Mouse (Mus musculus) liver, embryonic 13.5 days (tissue): ENCODE data around the gene Gpatch2l. TPM values are rescaled to one million over a fixed set of nuclear protein-coding genes. Genes with fewer than 3 reads are reported as not detected.

ENCODE experiments used
- ATAC-seq: fragments of 200-750 bp; cut with Nextera tagmentation; 2 replicates; pipeline ENCODE4 v1.8.0; 2017; ENCODE audit warnings: low read depth, mild to moderate bottlenecking, moderate number of reproducible peaks, moderate library complexity
- DNase-seq: peaks from one replicate; pipeline ENCODE4 v3.0.0; 2022
- H3K27ac ChIP-seq: fragments of 300-500 bp; sonication (generic); 2 replicates; pipeline ENCODE4 v1.5.1; 2015; ENCODE audit warnings: moderate library complexity, mild to moderate bottlenecking, inconsistent platforms
- H3K27me3 ChIP-seq: fragments of 300-500 bp; sonication (generic); 2 replicates; pipeline ENCODE4 v1.6.1; 2015; ENCODE audit warnings: mild to moderate bottlenecking, inconsistent platforms
- H3K36me3 ChIP-seq: fragments of 300-500 bp; sonication (generic); 2 replicates; pipeline ENCODE4 v1.6.1; 2015; ENCODE audit warnings: mild to moderate bottlenecking, inconsistent platforms
- H3K4me1 ChIP-seq: fragments of 300-500 bp; sonication (generic); replicated peaks from 2 replicates; pipeline ENCODE4 v1.6.1; 2015; ENCODE audit warnings: inconsistent platforms
- H3K4me2 ChIP-seq: fragments of 300-500 bp; sonication (generic); 2 replicates; pipeline ENCODE4 v1.6.1; 2015; ENCODE audit warnings: inconsistent platforms, mild to moderate bottlenecking, moderate library complexity
- H3K4me3 ChIP-seq: fragments of 300-500 bp; sonication (generic); replicated peaks from 2 replicates; pipeline ENCODE4 v1.5.1; 2015; ENCODE audit warnings: mild to moderate bottlenecking, inconsistent platforms
- H3K9ac ChIP-seq: fragments of 300-500 bp; sonication (generic); 2 replicates; pipeline ENCODE4 v1.6.1; 2015; ENCODE audit warnings: mild to moderate bottlenecking, inconsistent platforms
- H3K9me3 ChIP-seq: fragments of 300-500 bp; sonication (generic); replicated peaks from 2 replicates; pipeline ENCODE4 v1.6.1; 2016; ENCODE audit warnings: inconsistent platforms
- WGBS: fragments of 180-500 bp; shearing (Covaris S2); methylation state at CpG from one replicate; pipeline ENCODE4 v1.1.7; 2015; ENCODE audit not compliant: insufficient replicate concordance; 5-methylcytosine and 5-hydroxymethylcytosine counted together
- polyA plus RNA-seq: library from polyadenylated mRNA; unstranded; fragments of >200 nt; fragmentation: Nextera tagmentation; extraction: Ambion mirVana; gene quantifications from 2 replicates; pipeline ENCODE4 v1.2.1, GENCODE M21; 2015

Gpatch2l gene
- polyA plus RNA-seq, 1 experiment from 2014 or later: 5.6 TPM

- H3K4me3 ChIP-seq: no peak overlapping the region
- H3K27ac ChIP-seq: no peak overlapping the region
- H3K9ac ChIP-seq: no peak overlapping the region
- H3K27me3 ChIP-seq: no peaks in the 10 kb centered on the region
- H3K4me2 ChIP-seq: no peak overlapping the region
- 81% methylated on average over 10 of the region's 10 CpGs for WGBS
- H3K36me3 ChIP-seq: peaks cover 33% of the 10 kb centered on the region
- DNase-seq: no peak
- H3K4me1 ChIP-seq: no peaks in the 10 kb centered on the region
- no peak for ATAC-seq
- no peaks in the 10 kb centered on the region for H3K9me3 ChIP-seq
These were observed 38.3 kb downstream of the Gpatch2l start for GRCm38 (mm10) chr12:86280000-86280399.

GRCm38 (mm10) chr12:86285704-86286103 lies 44.0 kb downstream of the Gpatch2l start:
- Histone ChIP-seq H3K27me3 (no peaks in the 10 kb centered on the region), H3K36me3 (peaks cover 54% of the 10 kb centered on the region), H3K4me1 (no peaks in the 10 kb centered on the region), H3K4me2 (no peak overlapping the region), H3K9me3 (no peaks in the 10 kb centered on the region), H3K27ac (no peak overlapping the region), H3K9ac (no peak overlapping the region), H3K4me3 (no peak overlapping the region)
- DNase-seq: no peak
- ATAC-seq: no peak
- 78% methylated on average over 2 of the region's 2 CpGs for WGBS

- no peak for ATAC-seq
- WGBS: 70% methylated on average over 10 of the region's 10 CpGs
These were observed 55.8 kb downstream of the Gpatch2l start for GRCm38 (mm10) chr12:86297450-86297849.

GRCm38 (mm10) chr12:86302973-86303372 lies 61.3 kb downstream of the Gpatch2l start:
- WGBS: 75% methylated on average over 10 of the region's 10 CpGs
- DNase-seq (no peak), ATAC-seq (no peak)
- H3K4me2 ChIP-seq: no peak overlapping the region
- no peaks in the 10 kb centered on the region for H3K27me3 ChIP-seq
- H3K36me3 ChIP-seq: no peaks in the 10 kb centered on the region
- no peaks in the 10 kb centered on the region for H3K9me3 ChIP-seq
- H3K27ac ChIP-seq: no peak overlapping the region
- H3K4me3 ChIP-seq: no peak overlapping the region
- H3K4me1 ChIP-seq: peaks cover 10% of the 10 kb centered on the region
- H3K9ac ChIP-seq: no peak overlapping the region

More at GRCm38 (mm10) chr12:86297450-86297849, 55.8 kb downstream of the Gpatch2l start:
- Histone ChIP-seq H3K9ac (no peak overlapping the region), H3K27ac (no peak overlapping the region), H3K36me3 (no peaks in the 10 kb centered on the region), H3K9me3 (no peaks in the 10 kb centered on the region), H3K4me1 (no peaks in the 10 kb centered on the region), H3K4me2 (no peak overlapping the region), H3K27me3 (no peaks in the 10 kb centered on the region), H3K4me3 (no peak overlapping the region)
- no peak for DNase-seq

GRCm38 (mm10) chr12:86305045-86305444 lies 63.4 kb downstream of the Gpatch2l start:
- Histone ChIP-seq H3K9ac (peak overlapping the region; percentile 43; the same call in 1 of the 2 replicates), H3K27ac (no peak overlapping the region), H3K36me3 (no peaks in the 10 kb centered on the region), H3K4me2 (peak overlapping the region; percentile 67), H3K27me3 (no peaks in the 10 kb centered on the region), H3K4me3 (peak overlapping the region; percentile 36), H3K4me1 (peaks cover 10% of the 10 kb centered on the region), H3K9me3 (no peaks in the 10 kb centered on the region)
- ATAC-seq: peak; percentile 34; the same call in 1 of the 2 replicates
- 33% methylated on average over 7 of the region's 7 CpGs for WGBS
- DNase-seq: no peak

GRCm38 (mm10) chr12:86305635-86306243 lies 64.1 kb downstream of the Gpatch2l start:
- Histone ChIP-seq H3K4me3 (peak overlapping the region; percentile 36), H3K36me3 (no peaks in the 10 kb centered on the region), H3K4me2 (peak overlapping the region; percentile 67), H3K27me3 (no peaks in the 10 kb centered on the region), H3K27ac (no peak overlapping the region), H3K9me3 (no peaks in the 10 kb centered on the region), H3K4me1 (peaks cover 10% of the 10 kb centered on the region), H3K9ac (peak overlapping the region; percentile 43)
- ATAC-seq: 0 out of 2 replicates have a peak, but pooled peaks have one; percentile 60
- DNase-seq: peak; percentile 32
- WGBS: 15% methylated on average over 15 of the region's 15 CpGs

- no peak overlapping the region for H3K4me2 ChIP-seq
- no peak overlapping the region for H3K27ac ChIP-seq
- DNase-seq: no peak
- H3K4me1 ChIP-seq: peaks cover 10% of the 10 kb centered on the region
- H3K9ac ChIP-seq: no peak overlapping the region
- H3K4me3 ChIP-seq: no peak overlapping the region
- H3K36me3 ChIP-seq: no peaks in the 10 kb centered on the region
- H3K9me3 ChIP-seq: no peaks in the 10 kb centered on the region
- no peak for ATAC-seq
- 42% methylated on average over 10 of the region's 10 CpGs for WGBS
- no peaks in the 10 kb centered on the region for H3K27me3 ChIP-seq
These were observed 67.8 kb downstream of the Gpatch2l start for GRCm38 (mm10) chr12:86309474-86309873.

GRCm38 (mm10) chr12:86309902-86310301 lies 68.2 kb downstream of the Gpatch2l start:
- Histone ChIP-seq H3K4me2 (no peak overlapping the region), H3K9me3 (no peaks in the 10 kb centered on the region), H3K4me3 (no peak overlapping the region), H3K36me3 (no peaks in the 10 kb centered on the region), H3K4me1 (peaks cover 9% of the 10 kb centered on the region), H3K9ac (no peak overlapping the region), H3K27ac (no peak overlapping the region), H3K27me3 (no peaks in the 10 kb centered on the region)
- DNase-seq (no peak), ATAC-seq (no peak)
- WGBS: 53% methylated on average over 4 of the region's 4 CpGs

GRCm38 (mm10) chr12:86320629-86321028 lies 79.0 kb downstream of the Gpatch2l start:
- H3K36me3 ChIP-seq: no peaks in the 10 kb centered on the region
- peaks cover 5% of the 10 kb centered on the region; the same call in 1 of the 2 replicates for H3K4me1 ChIP-seq
- H3K9ac ChIP-seq: no peak overlapping the region
- H3K4me3 ChIP-seq: no peak overlapping the region
- no peaks in the 10 kb centered on the region for H3K27me3 ChIP-seq
- peak overlapping the region; percentile 35 for H3K4me2 ChIP-seq
- DNase-seq (no peak), ATAC-seq (no peak)
- H3K27ac ChIP-seq: no peak overlapping the region
- H3K9me3 ChIP-seq: no peaks in the 10 kb centered on the region
- WGBS: 34% methylated on average over 12 of the region's 12 CpGs

GRCm38 (mm10) chr12:86324297-86324696 lies 82.6 kb downstream of the Gpatch2l start:
- H3K9ac ChIP-seq: no peak overlapping the region
- H3K27ac ChIP-seq: no peak overlapping the region
- no peak for DNase-seq
- H3K4me3 ChIP-seq: no peak overlapping the region
- WGBS: 25% methylated on average over 3 of the region's 3 CpGs
- no peaks in the 10 kb centered on the region for H3K27me3 ChIP-seq
- no peak overlapping the region for H3K4me2 ChIP-seq
- H3K9me3 ChIP-seq: no peaks in the 10 kb centered on the region
- peaks cover 5% of the 10 kb centered on the region; the same call in 1 of the 2 replicates for H3K4me1 ChIP-seq
- H3K36me3 ChIP-seq: no peaks in the 10 kb centered on the region
- ATAC-seq: peak; percentile 10; the same call in 1 of the 2 replicates

- Histone ChIP-seq H3K4me2 (no peak overlapping the region), H3K4me3 (no peak overlapping the region), H3K27ac (no peak overlapping the region), H3K4me1 (no peaks in the 10 kb centered on the region), H3K36me3 (no peaks in the 10 kb centered on the region), H3K27me3 (no peaks in the 10 kb centered on the region), H3K9me3 (no peaks in the 10 kb centered on the region), H3K9ac (no peak overlapping the region)
- no peak for ATAC-seq
- WGBS: 49% methylated on average over 4 of the region's 4 CpGs
- DNase-seq: no peak
These were observed 88.2 kb downstream of the Gpatch2l start for GRCm38 (mm10) chr12:86329813-86330212.

GRCm38 (mm10) chr12:86330684-86331083 lies 89.0 kb downstream of the Gpatch2l start:
- H3K9ac ChIP-seq: no peak overlapping the region
- no peak overlapping the region for H3K4me2 ChIP-seq
- H3K27me3 ChIP-seq: no peaks in the 10 kb centered on the region
- ATAC-seq (no peak), DNase-seq (no peak)
- H3K9me3 ChIP-seq: no peaks in the 10 kb centered on the region
- 75% methylated on average over 9 of the region's 9 CpGs for WGBS
- no peak overlapping the region for H3K4me3 ChIP-seq
- no peak overlapping the region for H3K27ac ChIP-seq
- no peaks in the 10 kb centered on the region for H3K36me3 ChIP-seq
- no peaks in the 10 kb centered on the region for H3K4me1 ChIP-seq
